Mouse (Mus musculus) heart, postnatal 0 days (tissue): ENCODE results near the gene Cox8c. TPM values are rescaled to one million over a fixed set of nuclear protein-coding genes. Genes with fewer than 3 reads are reported as not detected.

Experiments
- ATAC-seq: fragments of 200-750 bp; cut with Nextera tagmentation; 2 replicates; pipeline ENCODE4 v1.8.0; 2017; ENCODE audit warnings: low read depth, moderate number of reproducible peaks, moderate library complexity; ENCODE audit not compliant: insufficient read depth
- DNase-seq: peaks from one replicate; pipeline ENCODE4 v3.0.0-alpha.2; 2016; ENCODE audit warnings: low spot score
- H3K27ac ChIP-seq: fragments of 300-500 bp; sonication (generic); 2 replicates; pipeline ENCODE4 v1.5.1; 2014; ENCODE audit warnings: low read depth, mild to moderate bottlenecking
- H3K27me3 ChIP-seq: fragments of 300-500 bp; sonication (generic); 2 replicates; pipeline ENCODE4 v1.6.1; 2014; ENCODE audit warnings: low read length, mixed read lengths; ENCODE audit not compliant: control insufficient read depth, insufficient read depth
- H3K36me3 ChIP-seq: fragments of 300-500 bp; sonication (generic); replicated peaks from 2 replicates; pipeline ENCODE4 v1.6.1; 2014; ENCODE audit warnings: low read length, mixed read lengths; ENCODE audit not compliant: control insufficient read depth, insufficient read depth
- H3K4me1 ChIP-seq: fragments of 300-500 bp; sonication (generic); 2 replicates; pipeline ENCODE4 v1.6.1; 2014; ENCODE audit warnings: antibody characterized with exemption; ENCODE audit not compliant: control insufficient read depth, insufficient read depth
- H3K4me2 ChIP-seq: fragments of 300-500 bp; sonication (generic); 2 replicates; pipeline ENCODE4 v1.6.1; 2014; ENCODE audit warnings: low read depth, mild to moderate bottlenecking, low read length, moderate library complexity
- H3K4me3 ChIP-seq: fragments of 300-500 bp; sonication (generic); 2 replicates; pipeline ENCODE4 v1.5.1; 2014; ENCODE audit warnings: low read depth, low read length
- H3K9ac ChIP-seq: fragments of 300-500 bp; sonication (generic); replicated peaks from 2 replicates; pipeline ENCODE4 v1.6.1; 2014; ENCODE audit warnings: low read depth, low read length, mixed read lengths
- H3K9me3 ChIP-seq: fragments of 300-500 bp; sonication (generic); replicated peaks from 2 replicates; pipeline ENCODE4 v1.6.1; 2016; ENCODE audit warnings: low read length; ENCODE audit not compliant: control insufficient read depth
- CTCF ChIP-seq: IDR thresholded peaks from 2 replicates; pipeline ENCODE4 v1.5.1; 2016; ENCODE audit warnings: antibody characterized with exemption, control low read depth, low read depth
- EP300 ChIP-seq: IDR thresholded peaks from 2 replicates; pipeline ENCODE4 v1.6.1; 2016; ENCODE audit warnings: antibody characterized with exemption, low read depth
- WGBS: fragments of 180-500 bp; shearing (Covaris S2); extraction: QIAGEN DNeasy Blood & Tissue Kit; methylation state at CpG from one replicate; pipeline ENCODE4 v1.1.7; 2014; 5-methylcytosine and 5-hydroxymethylcytosine counted together
- polyA plus RNA-seq: library from polyadenylated mRNA; unstranded; fragments of >200 nt; fragmentation: Nextera tagmentation; extraction: Ambion mirVana; gene quantifications from 2 replicates; pipeline ENCODE4 v1.2.1, GENCODE M21; 2015
- total RNA-seq: library from RNA; depleted of rRNA; stranded (reverse); fragments of >200 nt; gene quantifications from 2 replicates; pipeline ENCODE4 v1.2.3, GENCODE M21; 2014; ENCODE audit warnings: low replicate concordance; rRNA removed

The Cox8c gene
- total and polyA plus RNA-seq, 2 experiments from 2014 or later, result not detected

GRCm38 (mm10) chr12:102947826-102948225 is 48.7 kb downstream of the Cox8c start:
- H3K36me3 ChIP-seq, result no peaks in the 10 kb centered on the region
- H3K9ac ChIP-seq, result no peak overlapping the region
- DNase-seq (no peak), ATAC-seq (no peak)
- H3K4me3 ChIP-seq, result no peak overlapping the region
- TF ChIP-seq EP300, result no peak
- TF ChIP-seq CTCF, result no peak
- 25% methylated on average over 10 of the region's 10 CpGs for WGBS
- H3K4me1 ChIP-seq, result peaks cover 16% of the 10 kb centered on the region; the same call in 1 of the 2 replicates
- no peaks in the 10 kb centered on the region for H3K9me3 ChIP-seq
- H3K4me2 ChIP-seq, result no peak overlapping the region
- peaks cover 14% of the 10 kb centered on the region for H3K27me3 ChIP-seq
- no peak overlapping the region for H3K27ac ChIP-seq

GRCm38 (mm10) chr12:102948778-102949394 is 49.8 kb downstream of the Cox8c start, which contains the start of gene Unc79:
Gene Unc79 (plus strand): TSS chr12:102948859.
- peaks cover 16% of the 10 kb centered on the region; the same call in 1 of the 2 replicates for H3K4me1 ChIP-seq
- H3K4me3 ChIP-seq, result peak within 1 kb of the TSS; percentile 51
- H3K4me2 ChIP-seq, result peak within 1 kb of the TSS; percentile 89
- peaks cover 14% of the 10 kb centered on the region for H3K27me3 ChIP-seq
- H3K27ac ChIP-seq, result no peak within 1 kb of the TSS
- no peaks in the 10 kb centered on the region for H3K9me3 ChIP-seq
- ATAC-seq (peak; percentile 47), DNase-seq (peak; percentile 8)
- no peak within 1 kb of the TSS for H3K9ac ChIP-seq
- WGBS, result under 1% methylated on average over 47 of the region's 48 CpGs
- no peaks in the 10 kb centered on the region for H3K36me3 ChIP-seq
- TF ChIP-seq CTCF, result 0 out of 2 replicates have a peak, but pooled peaks have one; percentile 4
- TF ChIP-seq EP300, result no peak

- no peaks in the 10 kb centered on the region for H3K36me3 ChIP-seq
- DNase-seq, result peak; percentile 18
- H3K27ac ChIP-seq, result no peak overlapping the region
- peak overlapping the region; percentile 51 for H3K4me3 ChIP-seq
- WGBS, result 1% methylated on average over 42 of the region's 42 CpGs
- TF ChIP-seq CTCF (no peak), EP300 (no peak)
- no peak overlapping the region for H3K9ac ChIP-seq
- ATAC-seq, result peak; percentile 70; the same call in 1 of the 2 replicates
- no peaks in the 10 kb centered on the region for H3K9me3 ChIP-seq
- peaks cover 16% of the 10 kb centered on the region; the same call in 1 of the 2 replicates for H3K4me1 ChIP-seq
- peak overlapping the region; percentile 89 for H3K4me2 ChIP-seq
- peaks cover 14% of the 10 kb centered on the region for H3K27me3 ChIP-seq
Observed at GRCm38 (mm10) chr12:102949395-102950208, 50.5 kb downstream of the Cox8c start.

Other genes with a start within 250 kb of the Cox8c start
- 6.5 and 9.4 TPM in 2 replicates for gene Itpk1, start 194.4 kb upstream of the Cox8c start, total RNA-seq
- 2.6 and 3.1 TPM in 2 replicates for gene Itpk1, start 194.4 kb upstream of the Cox8c start, polyA plus RNA-seq
- 1.2 TPM in 1 of 2 replicates, not detected in the other for gene Moap1, start 155.7 kb upstream of the Cox8c start, total RNA-seq
- 11.3 and 11.6 TPM in 2 replicates for gene Moap1, start 155.7 kb upstream of the Cox8c start, polyA plus RNA-seq
- 2.6 and 9.3 TPM in 2 replicates for gene Tmem251, start 155.6 kb upstream of the Cox8c start, total RNA-seq
- 7.7 and 10.0 TPM in 2 replicates for gene Tmem251, start 155.6 kb upstream of the Cox8c start, polyA plus RNA-seq
- not detected in 2 replicates for gene Gm28051, start 141.6 kb upstream of the Cox8c start, total RNA-seq
- gene Gm28051, start 141.6 kb upstream of the Cox8c start, polyA plus RNA-seq, result not detected in 2 replicates
- gene Gon7, start 141.5 kb upstream of the Cox8c start, total RNA-seq, result 1.8 and 5.7 TPM in 2 replicates
- 17.2 and 20.5 TPM in 2 replicates for gene Gon7, start 141.5 kb upstream of the Cox8c start, polyA plus RNA-seq
- gene Ubr7, start 141.3 kb upstream of the Cox8c start, total RNA-seq, result 44.0 and 52.3 TPM in 2 replicates
- gene Ubr7, start 141.3 kb upstream of the Cox8c start, polyA plus RNA-seq, result 22.4 and 23.5 TPM in 2 replicates
- gene Gm20604, start 140.6 kb upstream of the Cox8c start, total RNA-seq, result 5.7 and 11.2 TPM in 2 replicates
- 12.1 and 13.4 TPM in 2 replicates for gene Gm20604, start 140.6 kb upstream of the Cox8c start, polyA plus RNA-seq
- gene Btbd7, start 20.8 kb upstream of the Cox8c start, total RNA-seq, result 31.3 and 37.4 TPM in 2 replicates
- gene Btbd7, start 20.8 kb upstream of the Cox8c start, polyA plus RNA-seq, result 8.4 and 8.6 TPM in 2 replicates
- gene Unc79, start 49.5 kb downstream of the Cox8c start, total RNA-seq, result 0.19 TPM in 1 of 2 replicates, not detected in the other
- 0.04 and 0.07 TPM in 2 replicates for gene Unc79, start 49.5 kb downstream of the Cox8c start, polyA plus RNA-seq